Mouse (Mus musculus) midbrain, embryonic 15.5 days (tissue): ENCODE data around the gene Nras. TPM values are rescaled to one million over a fixed set of nuclear protein-coding genes. Genes with fewer than 3 reads are reported as not detected.

ENCODE experiments used
- ATAC-seq: fragments of 200-750 bp; cut with Nextera tagmentation; replicated peaks from 2 replicates; pipeline ENCODE4 v1.8.0; 2017; ENCODE audit warnings: moderate TSS enrichment
- H3K27ac ChIP-seq: fragments of 300-500 bp; sonication (generic); 2 replicates; pipeline ENCODE4 v1.5.1; 2015; ENCODE audit warnings: mild to moderate bottlenecking, inconsistent platforms
- H3K27me3 ChIP-seq: fragments of 300-500 bp; sonication (generic); replicated peaks from 2 replicates; pipeline ENCODE4 v1.6.1; 2015; ENCODE audit warnings: inconsistent platforms
- H3K36me3 ChIP-seq: fragments of 300-500 bp; sonication (generic); replicated peaks from 2 replicates; pipeline ENCODE4 v1.6.1; 2015; ENCODE audit warnings: inconsistent platforms
- H3K4me1 ChIP-seq: fragments of 300-500 bp; sonication (generic); 2 replicates; pipeline ENCODE4 v1.6.1; 2015; ENCODE audit warnings: inconsistent platforms
- H3K4me2 ChIP-seq: fragments of 300-500 bp; sonication (generic); 2 replicates; pipeline ENCODE4 v1.6.1; 2015; ENCODE audit warnings: inconsistent platforms, mild to moderate bottlenecking, moderate library complexity
- H3K4me3 ChIP-seq: fragments of 300-500 bp; sonication (generic); 2 replicates; pipeline ENCODE4 v1.5.1; 2015; ENCODE audit warnings: mild to moderate bottlenecking, inconsistent platforms
- H3K9ac ChIP-seq: fragments of 300-500 bp; sonication (generic); 2 replicates; pipeline ENCODE4 v1.6.1; 2015; ENCODE audit warnings: mild to moderate bottlenecking, inconsistent platforms
- H3K9me3 ChIP-seq: fragments of 300-500 bp; sonication (generic); 2 replicates; pipeline ENCODE4 v1.6.1; 2016; ENCODE audit warnings: inconsistent platforms
- WGBS: fragments of 180-500 bp; shearing (Covaris S2); methylation state at CpG from one replicate; pipeline ENCODE4 v1.1.7; 2015; ENCODE audit warnings: mixed read lengths; 5-methylcytosine and 5-hydroxymethylcytosine counted together
- polyA plus RNA-seq: library from polyadenylated mRNA; unstranded; fragments of >200 nt; fragmentation: Nextera tagmentation; extraction: Ambion mirVana; gene quantifications from 2 replicates; pipeline ENCODE4 v1.2.1, GENCODE M21; 2015

Gene Nras
- polyA plus RNA-seq, 1 experiment from 2014 or later, result 93.0 TPM

- H3K36me3 ChIP-seq, result peaks cover 36% of the 10 kb centered on the region
- 97% methylated on average over 6 of the region's 6 CpGs for WGBS
Measured at GRCm38 (mm10) chr3:103068971-103069370, 10.9 kb downstream of the Nras start.

GRCm38 (mm10) chr3:103073771-103074170 is 15.7 kb downstream of the Nras start, which contains the start of gene Ampd1:
Gene Ampd1 (plus strand): TSS chr3:103074014.
- H3K27ac ChIP-seq, result no peak within 1 kb of the TSS
- H3K4me1 ChIP-seq, result no peaks in the 10 kb centered on the region
- no peaks in the 10 kb centered on the region for H3K9me3 ChIP-seq
- WGBS, result 81% methylated on average over 5 of the region's 5 CpGs
- H3K36me3 ChIP-seq, result peaks cover 6% of the 10 kb centered on the region
- no peak within 1 kb of the TSS for H3K4me2 ChIP-seq
- H3K27me3 ChIP-seq, result no peaks in the 10 kb centered on the region
- no peak within 1 kb of the TSS for H3K4me3 ChIP-seq
- H3K9ac ChIP-seq, result no peak within 1 kb of the TSS
- ATAC-seq, result no peak

More at GRCm38 (mm10) chr3:103068971-103069370, 10.9 kb downstream of the Nras start:
- no peak overlapping the region for H3K4me3 ChIP-seq
- no peak overlapping the region for H3K9ac ChIP-seq
- H3K4me2 ChIP-seq, result no peak overlapping the region
- no peaks in the 10 kb centered on the region for H3K4me1 ChIP-seq
- no peaks in the 10 kb centered on the region for H3K27me3 ChIP-seq
- H3K9me3 ChIP-seq, result no peaks in the 10 kb centered on the region
- H3K27ac ChIP-seq, result no peak overlapping the region
- ATAC-seq, result no peak

GRCm38 (mm10) chr3:103075871-103076270 is 17.8 kb downstream of the Nras start:
- Histone ChIP-seq H3K36me3 (no peaks in the 10 kb centered on the region), H3K9me3 (no peaks in the 10 kb centered on the region), H3K27me3 (no peaks in the 10 kb centered on the region), H3K4me3 (no peak overlapping the region), H3K4me1 (no peaks in the 10 kb centered on the region), H3K4me2 (no peak overlapping the region), H3K27ac (no peak overlapping the region), H3K9ac (no peak overlapping the region)
- 90% methylated on average over 9 of the region's 9 CpGs for WGBS
- no peak for ATAC-seq

- no peak for ATAC-seq
- no peaks in the 10 kb centered on the region for H3K9me3 ChIP-seq
- no peak overlapping the region for H3K27ac ChIP-seq
- H3K4me2 ChIP-seq, result no peak overlapping the region
- H3K9ac ChIP-seq, result no peak overlapping the region
- no peaks in the 10 kb centered on the region for H3K36me3 ChIP-seq
- 92% methylated on average over 9 of the region's 9 CpGs for WGBS
- no peaks in the 10 kb centered on the region for H3K4me1 ChIP-seq
- no peaks in the 10 kb centered on the region for H3K27me3 ChIP-seq
- H3K4me3 ChIP-seq, result no peak overlapping the region
Measured at GRCm38 (mm10) chr3:103076476-103076875, 18.4 kb downstream of the Nras start.

GRCm38 (mm10) chr3:103079301-103079700 is 21.2 kb downstream of the Nras start:
- Histone ChIP-seq H3K9ac (no peak overlapping the region), H3K9me3 (no peaks in the 10 kb centered on the region), H3K27ac (no peak overlapping the region), H3K4me1 (no peaks in the 10 kb centered on the region), H3K4me2 (no peak overlapping the region), H3K36me3 (no peaks in the 10 kb centered on the region), H3K4me3 (no peak overlapping the region), H3K27me3 (no peaks in the 10 kb centered on the region)
- WGBS, result 86% methylated on average over 9 of the region's 9 CpGs
- no peak for ATAC-seq

DNA sequence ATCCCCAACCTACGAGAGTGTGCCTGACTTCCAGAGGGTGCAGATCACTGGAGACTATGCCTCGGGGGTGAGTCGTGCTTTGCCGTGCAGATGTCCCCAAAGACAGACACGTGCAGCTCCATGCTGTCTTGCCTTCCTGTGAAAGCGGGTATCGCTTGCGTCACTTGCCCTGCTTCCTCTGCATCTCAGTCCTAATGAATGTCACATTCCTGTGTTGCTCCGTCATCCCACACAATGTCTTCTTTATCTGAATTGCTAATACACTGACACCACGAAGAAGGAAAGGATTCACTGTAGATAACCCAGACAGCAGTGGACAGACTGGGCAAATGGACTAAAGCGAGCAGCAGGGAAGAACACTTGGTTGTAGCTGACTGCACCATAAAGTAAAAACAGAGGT is 23.0 kb downstream of the Nras start:
- Histone ChIP-seq H3K4me2 (no peak overlapping the region), H3K36me3 (no peaks in the 10 kb centered on the region), H3K27ac (no peak overlapping the region), H3K4me3 (no peak overlapping the region), H3K27me3 (no peaks in the 10 kb centered on the region), H3K9ac (no peak overlapping the region), H3K9me3 (no peaks in the 10 kb centered on the region), H3K4me1 (no peaks in the 10 kb centered on the region)
- no peak for ATAC-seq
- 53% methylated on average over 11 of the region's 11 CpGs for WGBS

- no peak overlapping the region for H3K27ac ChIP-seq
- no peak overlapping the region for H3K4me2 ChIP-seq
- H3K9ac ChIP-seq, result no peak overlapping the region
- 83% methylated on average over 17 of the region's 17 CpGs for WGBS
- no peaks in the 10 kb centered on the region for H3K36me3 ChIP-seq
- H3K4me3 ChIP-seq, result no peak overlapping the region
- H3K27me3 ChIP-seq, result no peaks in the 10 kb centered on the region
- H3K9me3 ChIP-seq, result no peaks in the 10 kb centered on the region
- no peaks in the 10 kb centered on the region for H3K4me1 ChIP-seq
- no peak for ATAC-seq
Measured at GRCm38 (mm10) chr3:103081861-103082453, 23.9 kb downstream of the Nras start.

DNA sequence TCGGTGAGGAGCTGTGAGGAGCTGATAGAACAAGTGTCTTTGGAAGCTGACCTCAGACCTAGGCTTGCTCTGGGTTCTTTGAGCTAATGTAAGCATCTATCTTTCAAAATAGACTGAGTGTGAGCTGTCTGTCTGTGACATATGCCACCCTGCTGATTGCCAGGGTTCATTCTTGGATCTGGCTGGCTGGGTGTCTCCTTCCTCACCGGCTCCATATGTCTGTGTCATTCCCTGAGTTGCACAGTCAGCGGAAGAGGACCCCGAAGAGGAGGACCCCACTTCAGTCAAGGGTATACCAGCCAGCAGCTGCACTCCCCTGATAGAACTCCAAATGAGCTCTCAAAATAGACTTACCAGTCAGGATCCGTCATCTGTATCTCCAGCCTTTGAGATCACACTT is 24.7 kb downstream of the Nras start:
- no peak overlapping the region for H3K4me2 ChIP-seq
- H3K9me3 ChIP-seq, result no peaks in the 10 kb centered on the region
- no peaks in the 10 kb centered on the region for H3K4me1 ChIP-seq
- no peak overlapping the region for H3K9ac ChIP-seq
- no peak overlapping the region for H3K4me3 ChIP-seq
- 84% methylated on average over 5 of the region's 5 CpGs for WGBS
- H3K27ac ChIP-seq, result no peak overlapping the region
- H3K36me3 ChIP-seq, result no peaks in the 10 kb centered on the region
- no peaks in the 10 kb centered on the region for H3K27me3 ChIP-seq
- no peak for ATAC-seq

GRCm38 (mm10) chr3:103085986-103086385 is 27.9 kb downstream of the Nras start:
- 91% methylated on average over 3 of the region's 3 CpGs for WGBS
- Histone ChIP-seq H3K9ac (no peak overlapping the region), H3K4me3 (no peak overlapping the region), H3K36me3 (no peaks in the 10 kb centered on the region), H3K27ac (no peak overlapping the region), H3K4me2 (no peak overlapping the region), H3K4me1 (no peaks in the 10 kb centered on the region), H3K9me3 (no peaks in the 10 kb centered on the region), H3K27me3 (no peaks in the 10 kb centered on the region)
- ATAC-seq, result no peak

GRCm38 (mm10) chr3:103091753-103092152 is 33.7 kb downstream of the Nras start:
- WGBS, result 94% methylated on average over 2 of the region's 2 CpGs
- H3K4me3 ChIP-seq, result no peak overlapping the region
- no peak overlapping the region for H3K4me2 ChIP-seq
- H3K9ac ChIP-seq, result no peak overlapping the region
- no peaks in the 10 kb centered on the region for H3K9me3 ChIP-seq
- H3K27me3 ChIP-seq, result no peaks in the 10 kb centered on the region
- H3K27ac ChIP-seq, result no peak overlapping the region
- no peak for ATAC-seq
- no peaks in the 10 kb centered on the region for H3K4me1 ChIP-seq
- no peaks in the 10 kb centered on the region for H3K36me3 ChIP-seq

GRCm38 (mm10) chr3:103098662-103099061 is 40.6 kb downstream of the Nras start:
- Histone ChIP-seq H3K4me2 (no peak overlapping the region), H3K9ac (no peak overlapping the region), H3K4me1 (peaks cover 15% of the 10 kb centered on the region), H3K4me3 (no peak overlapping the region), H3K36me3 (no peaks in the 10 kb centered on the region), H3K27me3 (peaks cover 14% of the 10 kb centered on the region; the same call in 1 of the 2 replicates), H3K27ac (no peak overlapping the region), H3K9me3 (no peaks in the 10 kb centered on the region)
- WGBS, result 83% methylated on average over 23 of the region's 23 CpGs
- no peak for ATAC-seq

- Histone ChIP-seq H3K36me3 (no peaks in the 10 kb centered on the region), H3K9me3 (no peaks in the 10 kb centered on the region), H3K4me2 (no peak overlapping the region), H3K9ac (no peak overlapping the region), H3K4me3 (no peak overlapping the region), H3K27me3 (peaks cover 18% of the 10 kb centered on the region; the same call in 1 of the 2 replicates), H3K4me1 (peaks cover 15% of the 10 kb centered on the region), H3K27ac (no peak overlapping the region)
- 86% methylated on average over 6 of the region's 6 CpGs for WGBS
- ATAC-seq, result no peak
Measured at GRCm38 (mm10) chr3:103099667-103100066, 41.6 kb downstream of the Nras start.

GRCm38 (mm10) chr3:103100735-103101134 is 42.6 kb downstream of the Nras start:
- peaks cover 18% of the 10 kb centered on the region; the same call in 1 of the 2 replicates for H3K27me3 ChIP-seq
- no peaks in the 10 kb centered on the region for H3K9me3 ChIP-seq
- peaks cover 15% of the 10 kb centered on the region for H3K4me1 ChIP-seq
- no peaks in the 10 kb centered on the region for H3K36me3 ChIP-seq
- H3K4me3 ChIP-seq, result no peak overlapping the region
- no peak overlapping the region for H3K27ac ChIP-seq
- no peak for ATAC-seq
- H3K4me2 ChIP-seq, result no peak overlapping the region
- 64% methylated on average over 2 of the region's 2 CpGs for WGBS
- H3K9ac ChIP-seq, result no peak overlapping the region
